Comparison of ENCODE assay signal across 7 mouse cellular contexts in the genomic region with DNA sequence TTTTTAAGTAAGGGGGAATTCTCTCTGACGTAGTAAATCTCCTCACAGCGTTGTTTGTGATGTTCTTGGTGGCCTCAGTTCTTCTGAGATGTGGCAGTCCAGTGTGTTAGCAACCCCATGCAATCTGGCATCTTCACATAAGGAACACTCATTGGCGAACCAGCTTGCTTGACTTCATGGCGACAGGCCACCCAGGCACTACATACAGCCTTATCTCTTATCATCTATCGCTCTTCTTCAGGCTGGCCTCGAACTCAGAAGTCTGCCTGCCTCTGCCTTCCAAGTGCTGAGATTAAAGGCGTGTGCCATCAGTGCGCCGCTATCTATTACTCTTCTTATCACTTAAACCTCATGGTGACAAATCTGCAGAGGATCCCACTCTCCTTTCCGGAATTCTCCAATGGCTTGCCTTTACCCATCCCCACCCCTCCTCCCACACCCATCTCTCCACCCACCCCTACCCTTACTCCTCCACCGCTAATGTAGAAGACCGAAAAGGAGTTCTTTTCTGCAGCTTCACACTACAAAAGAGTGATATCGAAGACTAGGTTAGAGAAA. TPM values are rescaled to one million over a fixed set of nuclear protein-coding genes. Genes with fewer than 3 reads are reported as not detected.
DNase-seq lines count a peak whose midpoint lies in the region; ATAC-seq and TF ChIP-seq lines count a peak whose summit lies in the region.

Gene Tmem100, plus strand, starts transcription at position 508 of the 558 bp plus-strand sequence.

- no peak within 1 kb of the TSS for H3K27ac ChIP-seq in spleen, adult 2 months (ENCODE audit: insufficient read depth, low read length)
- H3K27ac ChIP-seq in heart, embryonic 12.5 days (ENCODE audit: poor library complexity, severe bottlenecking): no peak within 1 kb of the TSS
- H3K27ac ChIP-seq in neural tube, embryonic 13.5 days (replicated peaks): 0 out of 2 replicates have a peak within 1 kb of the TSS, but pooled peaks have one; percentile 23

- peak within 1 kb of the TSS; percentile 55 for H3K4me3 ChIP-seq in spleen, adult 2 months (ENCODE audit: extremely low read depth, insufficient read depth, insufficient read length)
- H3K4me3 ChIP-seq in heart, embryonic 12.5 days: peak within 1 kb of the TSS; percentile 46
- peak within 1 kb of the TSS; percentile 32 for H3K4me3 ChIP-seq in neural tube, embryonic 13.5 days

- no peak for TF ChIP-seq POLR2A in spleen, adult 2 months (IDR thresholded peaks at IDR 0.05; ENCODE audit: low read depth, low read length)

- peak within 1 kb of the TSS; percentile 69 for H3K9ac ChIP-seq in heart, embryonic 12.5 days
- peak within 1 kb of the TSS; percentile 53 for H3K9ac ChIP-seq in neural tube, embryonic 13.5 days

- H3K4me1 ChIP-seq in spleen, adult 2 months (ENCODE audit: control insufficient read depth, insufficient read depth, insufficient read length): peaks cover 5% of the 10 kb centered on the region; the same call in 1 of the 2 replicates
- peaks cover 34% of the 10 kb centered on the region for H3K4me1 ChIP-seq in heart, embryonic 12.5 days (replicated peaks)
- H3K4me1 ChIP-seq in neural tube, embryonic 13.5 days (replicated peaks): peaks cover 40% of the 10 kb centered on the region

- no peaks in the 10 kb centered on the region for H3K9me3 ChIP-seq in heart, embryonic 12.5 days (replicated peaks)
- H3K9me3 ChIP-seq in neural tube, embryonic 13.5 days: no peaks in the 10 kb centered on the region

- peak within 1 kb of the TSS; percentile 69 for H3K4me2 ChIP-seq in heart, embryonic 12.5 days
- H3K4me2 ChIP-seq in neural tube, embryonic 13.5 days: peak within 1 kb of the TSS; percentile 51

- no peaks in the 10 kb centered on the region for H3K36me3 ChIP-seq in spleen, adult 2 months (ENCODE audit: control insufficient read depth, insufficient read depth, low read length)
- no peaks in the 10 kb centered on the region for H3K36me3 ChIP-seq in heart, embryonic 12.5 days
- no peaks in the 10 kb centered on the region for H3K36me3 ChIP-seq in neural tube, embryonic 13.5 days

- H3K27me3 ChIP-seq in spleen, adult 2 months (ENCODE audit: control insufficient read depth, insufficient read depth, low read length): no peaks in the 10 kb centered on the region
- peaks cover 31% of the 10 kb centered on the region for H3K27me3 ChIP-seq in heart, embryonic 12.5 days (replicated peaks)
- peaks cover 40% of the 10 kb centered on the region for H3K27me3 ChIP-seq in neural tube, embryonic 13.5 days

- 26% methylated on average over 13 of the region's 13 CpGs for WGBS in spleen, adult 2 months
- 32% methylated on average over 13 of the region's 13 CpGs for WGBS in heart, embryonic 12.5 days
- 43% methylated on average over 13 of the region's 13 CpGs for WGBS in neural tube, embryonic 13.5 days

- ATAC-seq in heart, embryonic 12.5 days (ENCODE audit: insufficient number of reproducible peaks, low FRiP score): no peak
- ATAC-seq in neural tube, embryonic 13.5 days (ENCODE audit: low read depth): no peak
- no peak for ATAC-seq in erythroid progenitor cell, adult 5-6 weeks (replicated peaks; ENCODE audit: low FRiP score, poor library complexity, severe bottlenecking)

- intact Hi-C loops in left cerebral cortex, postnatal 25 days (cut with DNase I): no loop called here

- TF ChIP-seq CTCF in spleen, adult 2 months (IDR thresholded peaks at IDR 0.05; ENCODE audit: extremely low read depth, insufficient read depth, insufficient read length, insufficient replicate concordance): no peak

- DNase-seq in spleen, adult 2 months (ENCODE audit: low read depth in 1 of 2, low spot score in 2 of 2): no peak
- no peak for DNase-seq in spleen, postnatal 36 days (ENCODE audit: low spot score in 2 of 2)
- DNase-seq in left cerebral cortex, postnatal 25 days (ENCODE audit: low spot score in 2 of 2): no peak
- no peak for DNase-seq in right cerebral cortex, postnatal 25 days

RNA-seq across cellular contexts. Expression of gene Tmem100, which starts in this region (rescaled TPM):
- 0.27 and 0.42 TPM in 2 replicates for polyA plus RNA-seq in spleen, adult 2 months (2012; rRNA removed)
- 15.9 and 17.1 TPM in 2 replicates for polyA plus RNA-seq in heart, embryonic 12.5 days (2016; fragmentation: Nextera tagmentation; extraction: Ambion mirVana)
- 10 to 100 TPM; 19.2 to 19.7 TPM for total RNA-seq in left cerebral cortex, postnatal 25 days (2021)
- polyA plus RNA-seq in neural tube, embryonic 13.5 days (2015; fragmentation: Nextera tagmentation; extraction: Ambion mirVana): 14.2 and 18.2 TPM in 2 replicates
- 0.84 TPM in 1 of 2 replicates, not detected in the other for total RNA-seq in erythroid progenitor cell, adult 5-6 weeks (2015; ENCODE audit: low replicate concordance)
- not detected in 2 replicates for total RNA-seq in erythroid progenitor cell, adult 5-6 weeks (2017; ENCODE audit: low replicate concordance)

Comparison
In these comparisons a context has a peak if more than half of its experiments do, and no peak if none do; other contexts are left out.
1. RNA of gene Tmem100 (total RNA-seq): 19.2 to 19.7 TPM in left cerebral cortex, postnatal 25 days; 0.84 TPM in erythroid progenitor cell, adult 5-6 weeks; every median in the first group is over 10 times any median in the second.
2. RNA of gene Tmem100 (polyA plus RNA-seq): 14.2 to 18.2 TPM in neural tube, embryonic 13.5 days and 15.9 to 17.1 TPM in heart, embryonic 12.5 days; 0.27 to 0.42 TPM in spleen, adult 2 months; every median in the first group is over 10 times any median in the second.
3. Peak in every context shown above with its lines, with median percentiles within 50 percentile points of each other: H3K4me3 ChIP-seq.